Mouse (Mus musculus) stomach, embryonic 16.5 days (tissue): ENCODE data around the gene Mfng. TPM values are rescaled to one million over a fixed set of nuclear protein-coding genes. Genes with fewer than 3 reads are reported as not detected.

Experiments used
- ATAC-seq: fragments of 200-750 bp; cut with Nextera tagmentation; 2 replicates; pipeline ENCODE4 v1.8.0; 2017; ENCODE audit warnings: moderate number of reproducible peaks, moderate TSS enrichment; ENCODE audit not compliant: insufficient read depth, low FRiP score
- H3K27ac ChIP-seq: fragments of 300-500 bp; sonication (generic); 2 replicates; pipeline ENCODE4 v1.5.1; 2014; ENCODE audit warnings: low read length
- H3K27me3 ChIP-seq: fragments of 300-500 bp; sonication (generic); 2 replicates; pipeline ENCODE4 v1.6.1; 2014; ENCODE audit warnings: low read length, control low read depth, mixed read lengths; ENCODE audit not compliant: control insufficient read depth, insufficient read depth
- H3K36me3 ChIP-seq: fragments of 300-500 bp; sonication (generic); 2 replicates; pipeline ENCODE4 v1.6.1; 2014; ENCODE audit warnings: low read length; ENCODE audit not compliant: control insufficient read depth, insufficient read depth
- H3K4me1 ChIP-seq: fragments of 300-500 bp; sonication (generic); 2 replicates; pipeline ENCODE4 v1.6.1; 2014; ENCODE audit warnings: low read length, control low read depth, mixed read lengths; ENCODE audit not compliant: control insufficient read depth, insufficient read depth
- H3K4me2 ChIP-seq: fragments of 300-500 bp; sonication (generic); 2 replicates; pipeline ENCODE4 v1.6.1; 2014; ENCODE audit warnings: low read depth, low read length, mixed read lengths
- H3K4me3 ChIP-seq: fragments of 300-500 bp; sonication (generic); replicated peaks from 2 replicates; pipeline ENCODE4 v1.5.1; 2014; ENCODE audit warnings: mild to moderate bottlenecking, low read length
- H3K9ac ChIP-seq: fragments of 300-500 bp; sonication (generic); 2 replicates; pipeline ENCODE4 v1.6.1; 2014; ENCODE audit warnings: low read length
- H3K9me3 ChIP-seq: fragments of 300-500 bp; sonication (generic); replicated peaks from 2 replicates; pipeline ENCODE4 v1.6.1; 2016; ENCODE audit warnings: low read length, control low read depth; ENCODE audit not compliant: control insufficient read depth
- WGBS: fragments of 180-500 bp; shearing (Covaris S2); extraction: QIAGEN DNeasy Blood & Tissue Kit; methylation state at CpG from one replicate; pipeline ENCODE4 v1.1.7; 2014; 5-methylcytosine and 5-hydroxymethylcytosine counted together
- polyA plus RNA-seq: library from polyadenylated mRNA; unstranded; fragments of >200 nt; fragmentation: Nextera tagmentation; extraction: Ambion mirVana; gene quantifications from 2 replicates; pipeline ENCODE4 v1.2.1, GENCODE M21; 2015

Gene Mfng
- polyA plus RNA-seq, 1 experiment from 2014 or later: 18.5 TPM

GRCm38 (mm10) chr15:78737146-78737545 lies 36.1 kb downstream of the Mfng start:
- 53% methylated on average over 6 of the region's 6 CpGs for WGBS
- Histone ChIP-seq H3K9ac (no peak overlapping the region; the same call in none of the 2 replicates), H3K27ac (no peak overlapping the region)

GRCm38 (mm10) chr15:78736681-78737100 lies 36.6 kb downstream of the Mfng start:
- Histone ChIP-seq H3K9me3 (no peaks in the 10 kb centered on the region), H3K27me3 (no peaks in the 10 kb centered on the region), H3K4me1 (peaks cover 8% of the 10 kb centered on the region; the same call in 1 of the 2 replicates), H3K36me3 (no peaks in the 10 kb centered on the region), H3K27ac (no peak overlapping the region), H3K4me2 (no peak overlapping the region), H3K9ac (no peak overlapping the region; the same call in none of the 2 replicates), H3K4me3 (no peak overlapping the region)
- 24% methylated on average over 7 of the region's 7 CpGs for WGBS
- peak; percentile 39; the same call in 1 of the 2 replicates for ATAC-seq

More at GRCm38 (mm10) chr15:78737146-78737545, 36.1 kb downstream of the Mfng start:
- H3K4me1 ChIP-seq: peaks cover 8% of the 10 kb centered on the region; the same call in 1 of the 2 replicates
- H3K4me2 ChIP-seq: no peak overlapping the region
- no peaks in the 10 kb centered on the region for H3K27me3 ChIP-seq
- no peak for ATAC-seq
- no peaks in the 10 kb centered on the region for H3K36me3 ChIP-seq
- H3K4me3 ChIP-seq: no peak overlapping the region
- H3K9me3 ChIP-seq: no peaks in the 10 kb centered on the region

DNA sequence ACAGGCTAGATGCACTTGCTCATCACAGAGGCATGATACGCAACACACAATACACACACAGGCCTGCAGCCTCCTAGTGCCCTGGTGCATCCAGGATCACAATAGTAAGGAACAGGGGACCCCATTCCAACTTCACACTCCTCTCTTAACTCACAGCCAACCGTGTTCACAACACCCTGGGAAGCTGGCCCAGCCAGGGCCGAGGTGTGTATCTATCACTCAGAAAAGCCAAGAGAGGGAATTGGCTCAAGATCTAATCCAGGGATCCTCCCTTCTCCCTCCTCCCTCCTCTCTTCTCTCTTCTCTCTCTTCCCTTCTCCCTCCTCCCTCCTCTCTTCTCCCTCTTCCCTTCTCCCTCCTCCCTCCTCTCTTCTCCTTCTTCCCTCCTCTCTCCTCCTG lies 37.1 kb downstream of the Mfng start:
- Histone ChIP-seq H3K4me3 (no peak overlapping the region), H3K36me3 (no peaks in the 10 kb centered on the region), H3K27me3 (no peaks in the 10 kb centered on the region), H3K4me2 (no peak overlapping the region), H3K27ac (peak overlapping the region; percentile 4; the same call in 1 of the 2 replicates), H3K4me1 (peaks cover 8% of the 10 kb centered on the region; the same call in 1 of the 2 replicates), H3K9me3 (no peaks in the 10 kb centered on the region), H3K9ac (no peak overlapping the region; the same call in 1 of the 2 replicates)
- ATAC-seq: no peak; the same call in 1 of the 2 replicates
- 37% methylated on average over 3 of the region's 3 CpGs for WGBS

- Histone ChIP-seq H3K4me1 (peaks cover 8% of the 10 kb centered on the region; the same call in 1 of the 2 replicates), H3K9me3 (no peaks in the 10 kb centered on the region), H3K4me3 (no peak overlapping the region), H3K27me3 (no peaks in the 10 kb centered on the region), H3K4me2 (no peak overlapping the region), H3K36me3 (no peaks in the 10 kb centered on the region), H3K9ac (no peak overlapping the region), H3K27ac (no peak overlapping the region)
- peak; percentile 33; the same call in 1 of the 2 replicates for ATAC-seq
- WGBS: 22% methylated on average over 17 of the region's 17 CpGs
Observed at GRCm38 (mm10) chr15:78735431-78736180, 37.7 kb downstream of the Mfng start.

DNA sequence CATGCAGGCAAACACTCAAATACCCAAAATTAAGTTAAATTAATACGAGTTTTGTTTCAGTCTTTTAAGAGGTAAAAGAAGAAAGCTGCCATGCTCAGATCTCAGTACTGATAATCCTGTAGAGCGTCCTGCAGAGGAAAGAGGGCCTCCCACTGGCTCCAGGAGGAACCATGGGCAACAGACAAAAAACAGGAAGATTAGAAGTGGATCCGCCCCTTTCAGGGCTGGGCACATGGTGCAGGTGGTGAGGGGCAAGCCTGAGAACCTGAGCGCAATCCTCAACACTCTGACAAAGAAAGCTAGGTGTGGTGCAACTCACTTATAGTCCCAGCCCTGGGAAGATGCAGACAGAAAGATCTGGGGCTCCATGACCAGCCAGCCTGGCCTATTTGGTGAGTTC lies 41.4 kb downstream of the Mfng start:
- no peak for ATAC-seq
- Histone ChIP-seq H3K4me3 (no peak overlapping the region), H3K36me3 (no peaks in the 10 kb centered on the region), H3K9ac (no peak overlapping the region), H3K27ac (no peak overlapping the region), H3K27me3 (no peaks in the 10 kb centered on the region), H3K4me1 (0 out of 2 replicates have a peak, but pooled peaks cover 5% of the 10 kb centered on the region), H3K9me3 (no peaks in the 10 kb centered on the region), H3K4me2 (no peak overlapping the region)
- 63% methylated on average over 4 of the region's 4 CpGs for WGBS

GRCm38 (mm10) chr15:78730315-78731049 lies 42.8 kb downstream of the Mfng start:
- Histone ChIP-seq H3K9me3 (no peaks in the 10 kb centered on the region), H3K27me3 (no peaks in the 10 kb centered on the region), H3K36me3 (no peaks in the 10 kb centered on the region), H3K27ac (no peak overlapping the region), H3K9ac (no peak overlapping the region), H3K4me2 (no peak overlapping the region), H3K4me1 (0 out of 2 replicates have a peak, but pooled peaks cover 4% of the 10 kb centered on the region), H3K4me3 (no peak overlapping the region)
- 78% methylated on average over 12 of the region's 12 CpGs for WGBS
- no peak for ATAC-seq

GRCm38 (mm10) chr15:78726697-78727096 lies 46.6 kb downstream of the Mfng start:
- no peak for ATAC-seq
- peaks cover 5% of the 10 kb centered on the region; the same call in 1 of the 2 replicates for H3K27me3 ChIP-seq
- H3K9ac ChIP-seq: no peak overlapping the region
- H3K4me2 ChIP-seq: no peak overlapping the region
- H3K27ac ChIP-seq: no peak overlapping the region
- H3K4me3 ChIP-seq: no peak overlapping the region
- no peaks in the 10 kb centered on the region for H3K4me1 ChIP-seq
- WGBS: 62% methylated on average over 7 of the region's 7 CpGs
- no peaks in the 10 kb centered on the region for H3K9me3 ChIP-seq
- H3K36me3 ChIP-seq: no peaks in the 10 kb centered on the region

DNA sequence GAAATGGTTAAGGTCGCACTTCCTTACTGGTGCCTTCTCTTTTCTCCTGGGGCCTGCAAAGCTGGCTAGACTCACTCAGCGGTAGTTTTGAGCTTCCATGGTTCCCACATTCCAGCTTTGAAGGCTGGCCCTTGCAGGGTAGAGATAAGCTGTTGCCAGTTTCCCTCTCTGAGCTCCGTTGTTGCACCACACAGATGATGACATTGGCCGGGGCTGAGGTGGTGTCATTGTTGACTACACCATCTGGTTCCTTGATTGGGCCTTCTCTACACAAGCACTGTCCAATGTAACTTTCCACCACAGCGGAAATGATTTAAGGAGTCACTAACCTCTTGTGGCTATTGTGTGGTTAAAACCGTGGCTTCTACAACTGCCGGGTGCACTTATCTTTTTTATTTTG lies 52.7 kb downstream of the Mfng start:
- ATAC-seq: no peak
- Histone ChIP-seq H3K4me3 (no peak overlapping the region), H3K27ac (no peak overlapping the region), H3K9me3 (no peaks in the 10 kb centered on the region), H3K36me3 (no peaks in the 10 kb centered on the region), H3K4me1 (no peaks in the 10 kb centered on the region), H3K4me2 (no peak overlapping the region), H3K9ac (no peak overlapping the region), H3K27me3 (peaks cover 55% of the 10 kb centered on the region)
- WGBS: 64% methylated on average over 7 of the region's 7 CpGs

GRCm38 (mm10) chr15:78720094-78720493 lies 53.2 kb downstream of the Mfng start:
- Histone ChIP-seq H3K27me3 (peaks cover 58% of the 10 kb centered on the region), H3K4me3 (no peak overlapping the region), H3K9ac (no peak overlapping the region), H3K9me3 (no peaks in the 10 kb centered on the region), H3K4me1 (no peaks in the 10 kb centered on the region), H3K27ac (no peak overlapping the region), H3K36me3 (no peaks in the 10 kb centered on the region), H3K4me2 (no peak overlapping the region)
- ATAC-seq: no peak
- WGBS: 4% methylated on average over 16 of the region's 16 CpGs
